Mouse (Mus musculus) cortical plate, adult 2 months (tissue): ENCODE data around the gene Mc1r.

Experiments
- CTCF ChIP-seq: fragments of 200-500 bp; IDR thresholded peaks from 2 replicates; pipeline ENCODE4 v1.5.1; 2011; ENCODE audit warnings: mild to moderate bottlenecking, control low read depth, low read length; ENCODE audit not compliant: insufficient read depth; ENCODE audit errors: extremely low read depth
- POLR2A ChIP-seq: fragments of 200-500 bp; IDR thresholded peaks from 2 replicates; pipeline ENCODE4 v1.6.1; 2011; ENCODE audit warnings: mild to moderate bottlenecking, low read length, control low read depth; ENCODE audit not compliant: insufficient read depth; ENCODE audit errors: extremely low read depth

DNA sequence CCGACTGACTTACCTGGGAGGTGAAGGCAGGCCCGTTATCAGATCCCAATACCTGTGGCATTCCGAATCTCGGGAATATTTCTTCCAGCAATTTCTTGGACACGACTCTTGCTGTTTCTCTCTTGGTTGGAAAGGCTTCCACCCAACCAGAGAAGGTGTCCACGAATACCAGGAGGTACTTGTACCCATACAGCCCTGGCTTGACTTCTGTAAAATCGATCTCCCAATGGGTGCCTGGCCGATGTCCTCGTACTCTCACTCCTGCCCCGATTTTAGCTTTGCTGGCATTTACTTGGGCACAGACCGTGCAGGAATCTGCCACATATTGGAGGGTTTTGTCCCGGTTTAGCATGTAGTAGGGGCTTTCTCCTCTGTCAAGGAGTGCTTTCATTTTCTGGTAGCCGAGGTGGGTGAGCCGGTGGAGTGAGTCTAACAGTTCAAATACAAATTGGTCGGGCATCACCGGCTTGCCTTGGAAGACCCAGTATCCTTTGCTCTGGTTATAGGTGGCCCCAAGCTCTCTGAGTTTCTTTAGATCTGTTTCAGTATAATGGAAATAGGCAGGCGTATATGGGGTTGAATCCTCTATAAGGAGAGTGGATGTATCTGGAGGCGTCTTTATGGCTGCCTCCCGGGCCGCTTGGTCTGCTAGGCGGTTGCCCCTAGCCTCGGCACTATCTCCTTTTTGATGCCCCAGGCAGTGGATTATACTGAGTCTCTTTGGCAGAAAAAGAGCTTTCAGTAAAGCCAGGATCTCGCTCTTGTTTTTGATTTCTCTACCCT lies 22.2 kb downstream of the Mc1r start:
- TF ChIP-seq CTCF, result no peak
- no peak for TF ChIP-seq POLR2A
